Mouse (Mus musculus) erythroid progenitor cell, adult 5-6 weeks (primary cell): ENCODE measurements around the gene Gm21961. TPM values are rescaled to one million over a fixed set of nuclear protein-coding genes. Genes with fewer than 3 reads are reported as not detected.
"Not testable (repeated sequence)": the region's sequence is repeated elsewhere in the genome, so short reads cannot be mapped to it uniquely, and the experiment has no call there.

Experiments
- ATAC-seq: replicated peaks from 2 replicates; pipeline ENCODE4 v1.8.0; 2016; ENCODE audit warnings: moderate number of reproducible peaks, mild to moderate bottlenecking, moderate TSS enrichment, inconsistent platforms; ENCODE audit not compliant: poor library complexity, low FRiP score, severe bottlenecking
- total RNA-seq, 2 experiments: library from RNA; stranded (forward) in 1 of 2; stranded (reverse) in 1 of 2; fragments of 150-400 nt in 1 of 2; fragments of 186-747, 209-891 nt in 1 of 2; gene quantifications; 2 replicates each; pipeline versions ENCODE4 v1.2.3 to v1.2.4; 2015 to 2017; ENCODE audit warnings: low replicate concordance in 2 of 2

The Gm21961 gene
- not detected in 2 replicates for total RNA-seq (2015; ENCODE audit: low replicate concordance)
- not detected in 2 replicates for total RNA-seq (2017; ENCODE audit: low replicate concordance)

- ATAC-seq = no peak
These were observed at the start of gene Gm21961 for GRCm38 (mm10) chr15:65014804-65015203. Gene Gm21961, minus strand, starts transcription at chr15:65014904.

- no peak for ATAC-seq
These were observed 27.3 kb upstream of the Gm21961 start for GRCm38 (mm10) chr15:65041999-65042398.

GRCm38 (mm10) chr15:65039216-65039615 lies 24.5 kb upstream of the Gm21961 start:
- not testable (repeated sequence) for ATAC-seq

GRCm38 (mm10) chr15:65017971-65018370 lies 3.3 kb upstream of the Gm21961 start:
- ATAC-seq = no peak

- no peak for ATAC-seq
These were observed 8.5 kb downstream of the Gm21961 start for GRCm38 (mm10) chr15:65006177-65006576.

- no peak for ATAC-seq
These were observed 20.2 kb downstream of the Gm21961 start for GRCm38 (mm10) chr15:64994498-64994897.

GRCm38 (mm10) chr15:64979976-64980375 lies 34.7 kb downstream of the Gm21961 start:
- ATAC-seq = no peak

GRCm38 (mm10) chr15:64976044-64976805 lies 38.5 kb downstream of the Gm21961 start:
- no peak for ATAC-seq

Other genes with a start within 250 kb of the Gm21961 start
- not detected in 2 replicates for gene Gm21798, start 197.2 kb downstream of the Gm21961 start, total RNA-seq (2015; ENCODE audit: low replicate concordance)
- not detected in 2 replicates for gene Gm21798, start 197.2 kb downstream of the Gm21961 start, total RNA-seq (2017; ENCODE audit: low replicate concordance)